Mouse (Mus musculus): ENCODE data around the gene B3gnt6. TPM values are rescaled to one million over a fixed set of nuclear protein-coding genes. Genes with fewer than 3 reads are reported as not detected.
"Not testable (repeated sequence)": the region's sequence is repeated elsewhere in the genome, so short reads cannot be mapped to it uniquely, and the experiment has no call there.

Gene B3gnt6
- polyA plus RNA-seq, 1 experiment from 2014 or later: 0.23 TPM

- TF ChIP-seq CTCF (IDR thresholded peaks at IDR 0.05; ENCODE audit: low read depth) (peak; percentile 51), EP300 (optimal IDR thresholded peaks at IDR 0.05) (no peak)
- no peaks in the 10 kb centered on the region for H3K36me3 ChIP-seq (ENCODE audit: control insufficient read depth, insufficient read depth, low read length)
- ATAC-seq (ENCODE audit: low FRiP score, low TSS enrichment): no peak
- H3K9me3 ChIP-seq (ENCODE audit: control insufficient read depth, low read length): no peaks in the 10 kb centered on the region
- WGBS: 90% methylated on average over 1 of the region's 1 CpGs
- no peak overlapping the region for H3K9ac ChIP-seq (ENCODE audit: low read length)
- peaks cover 4% of the 10 kb centered on the region for H3K4me1 ChIP-seq (replicated peaks; ENCODE audit: control insufficient read depth, insufficient read depth)
- no peak for DNase-seq (ENCODE audit: low spot score)
- peaks cover 22% of the 10 kb centered on the region; the same call in 1 of the 2 replicates for H3K27me3 ChIP-seq (ENCODE audit: control insufficient read depth, insufficient read depth, low read length)
- no peak overlapping the region for H3K4me3 ChIP-seq (ENCODE audit: low read depth, low read length)
- H3K27ac ChIP-seq (replicated peaks): no peak overlapping the region
- H3K4me2 ChIP-seq (replicated peaks; ENCODE audit: low read depth): no peak overlapping the region
Measured at GRCm38 (mm10) chr7:98190578-98190977, 8.7 kb downstream of the B3gnt6 start.

GRCm38 (mm10) chr7:98189745-98190144, 9.5 kb downstream of the B3gnt6 start:
- no peak for ATAC-seq (ENCODE audit: low FRiP score, low TSS enrichment)
- no peak for DNase-seq (ENCODE audit: low spot score)
- WGBS: 29% methylated on average over 3 of the region's 3 CpGs

GRCm38 (mm10) chr7:98188680-98189079, 10.6 kb downstream of the B3gnt6 start:
- no peak for DNase-seq (ENCODE audit: low spot score)
- Histone ChIP-seq H3K27ac (replicated peaks) (no peak overlapping the region), H3K4me1 (replicated peaks; ENCODE audit: control insufficient read depth, insufficient read depth) (peaks cover 3% of the 10 kb centered on the region), H3K4me2 (replicated peaks; ENCODE audit: low read depth) (no peak overlapping the region), H3K9me3 (ENCODE audit: control insufficient read depth, low read length) (no peaks in the 10 kb centered on the region), H3K27me3 (ENCODE audit: control insufficient read depth, insufficient read depth, low read length) (peaks cover 14% of the 10 kb centered on the region; the same call in 1 of the 2 replicates), H3K9ac (ENCODE audit: low read length) (no peak overlapping the region), H3K4me3 (ENCODE audit: low read depth, low read length) (no peak overlapping the region), H3K36me3 (ENCODE audit: control insufficient read depth, insufficient read depth, low read length) (no peaks in the 10 kb centered on the region)
- TF ChIP-seq EP300 (optimal IDR thresholded peaks at IDR 0.05) (no peak), CTCF (IDR thresholded peaks at IDR 0.05; ENCODE audit: low read depth) (no peak)
- WGBS: 90% methylated on average over 2 of the region's 2 CpGs
- no peak for ATAC-seq (ENCODE audit: low FRiP score, low TSS enrichment)

More at GRCm38 (mm10) chr7:98189745-98190144, 9.5 kb downstream of the B3gnt6 start:
- TF ChIP-seq EP300 (optimal IDR thresholded peaks at IDR 0.05): no peak
- no peak for TF ChIP-seq CTCF (IDR thresholded peaks at IDR 0.05; ENCODE audit: low read depth)
- H3K27me3 ChIP-seq (ENCODE audit: control insufficient read depth, insufficient read depth, low read length): peaks cover 22% of the 10 kb centered on the region; the same call in 1 of the 2 replicates
- no peak overlapping the region for H3K4me2 ChIP-seq (replicated peaks; ENCODE audit: low read depth)
- H3K9me3 ChIP-seq (ENCODE audit: control insufficient read depth, low read length): no peaks in the 10 kb centered on the region
- no peak overlapping the region for H3K27ac ChIP-seq (replicated peaks)
- no peak overlapping the region for H3K4me3 ChIP-seq (ENCODE audit: low read depth, low read length)
- no peak overlapping the region for H3K9ac ChIP-seq (ENCODE audit: low read length)
- no peaks in the 10 kb centered on the region for H3K36me3 ChIP-seq (ENCODE audit: control insufficient read depth, insufficient read depth, low read length)
- peaks cover 4% of the 10 kb centered on the region for H3K4me1 ChIP-seq (replicated peaks; ENCODE audit: control insufficient read depth, insufficient read depth)

GRCm38 (mm10) chr7:98188238-98188637, 11.0 kb downstream of the B3gnt6 start:
- WGBS: 85% methylated on average over 2 of the region's 2 CpGs
- TF ChIP-seq CTCF (IDR thresholded peaks at IDR 0.05; ENCODE audit: low read depth): no peak
- Histone ChIP-seq H3K27me3 (ENCODE audit: control insufficient read depth, insufficient read depth, low read length) (peaks cover 9% of the 10 kb centered on the region; the same call in 1 of the 2 replicates), H3K9ac (ENCODE audit: low read length) (no peak overlapping the region), H3K9me3 (ENCODE audit: control insufficient read depth, low read length) (no peaks in the 10 kb centered on the region), H3K27ac (replicated peaks) (no peak overlapping the region), H3K4me1 (replicated peaks; ENCODE audit: control insufficient read depth, insufficient read depth) (no peaks in the 10 kb centered on the region), H3K4me2 (replicated peaks; ENCODE audit: low read depth) (no peak overlapping the region), H3K36me3 (ENCODE audit: control insufficient read depth, insufficient read depth, low read length) (no peaks in the 10 kb centered on the region), H3K4me3 (ENCODE audit: low read depth, low read length) (no peak overlapping the region)
- DNase-seq (ENCODE audit: low spot score) (no peak), ATAC-seq (ENCODE audit: low FRiP score, low TSS enrichment) (no peak)

- H3K9me3 ChIP-seq (ENCODE audit: control insufficient read depth, low read length); H3K27me3 ChIP-seq (ENCODE audit: control insufficient read depth, insufficient read depth, low read length); H3K36me3 ChIP-seq (ENCODE audit: control insufficient read depth, insufficient read depth, low read length); H3K4me1 ChIP-seq (replicated peaks; ENCODE audit: control insufficient read depth, insufficient read depth); DNase-seq (ENCODE audit: low spot score); H3K27ac ChIP-seq (replicated peaks); H3K4me3 ChIP-seq (ENCODE audit: low read depth, low read length); H3K9ac ChIP-seq (ENCODE audit: low read length); ATAC-seq (ENCODE audit: low FRiP score, low TSS enrichment); H3K4me2 ChIP-seq (replicated peaks; ENCODE audit: low read depth): not testable (repeated sequence)
- WGBS: 76% methylated on average over 3 of the region's 3 CpGs
Measured at GRCm38 (mm10) chr7:98187332-98187731, 11.9 kb downstream of the B3gnt6 start.

GRCm38 (mm10) chr7:98186637-98187036, 12.6 kb downstream of the B3gnt6 start:
- Histone ChIP-seq H3K27me3 (ENCODE audit: control insufficient read depth, insufficient read depth, low read length) (no peaks in the 10 kb centered on the region), H3K4me3 (ENCODE audit: low read depth, low read length) (no peak overlapping the region), H3K9ac (ENCODE audit: low read length) (no peak overlapping the region), H3K4me1 (replicated peaks; ENCODE audit: control insufficient read depth, insufficient read depth) (no peaks in the 10 kb centered on the region), H3K36me3 (ENCODE audit: control insufficient read depth, insufficient read depth, low read length) (no peaks in the 10 kb centered on the region), H3K27ac (replicated peaks) (no peak overlapping the region), H3K4me2 (replicated peaks; ENCODE audit: low read depth) (no peak overlapping the region), H3K9me3 (ENCODE audit: control insufficient read depth, low read length) (no peaks in the 10 kb centered on the region)
- ATAC-seq (ENCODE audit: low FRiP score, low TSS enrichment) (no peak), DNase-seq (ENCODE audit: low spot score) (no peak)
- TF ChIP-seq CTCF (IDR thresholded peaks at IDR 0.05; ENCODE audit: low read depth) (no peak), EP300 (optimal IDR thresholded peaks at IDR 0.05) (no peak)
- WGBS: 60% methylated on average over 8 of the region's 8 CpGs

Measured in stomach, postnatal 0 days (tissue).